Comparison of ENCODE assay signal across 11 mouse cellular contexts in genomic region chr12:71693346-71694038, GRCm38 (mm10).
DNase-seq lines count a peak whose midpoint lies in the region; ATAC-seq and TF ChIP-seq lines count a peak whose summit lies in the region.
"Had no signal": no experiment of that assay in that cellular context is flagged by ENCODE, and none has a peak within 500 bp of the region (broad histone marks: within the 10 kb centered on the region; RNA-seq: fewer than 3 reads in every experiment).

No protein-coding gene starts in this region.

- WGBS in kidney, postnatal 0 days, result 62% methylated on average over 10 of the region's 10 CpGs
- WGBS in kidney, embryonic 15.5 days, result 78% methylated on average over 10 of the region's 10 CpGs
- WGBS in forebrain, embryonic 16.5 days, result 71% methylated on average over 10 of the region's 10 CpGs
- 82% methylated on average over 10 of the region's 10 CpGs for WGBS in hindbrain, embryonic 10.5 days

- H3K36me3 ChIP-seq in kidney, postnatal 0 days (ENCODE audit: insufficient read depth, low read length), result no peaks in the 10 kb centered on the region
- no peaks in the 10 kb centered on the region for H3K36me3 ChIP-seq in kidney, embryonic 15.5 days
- H3K36me3 ChIP-seq in forebrain, embryonic 16.5 days (ENCODE audit: control insufficient read depth, insufficient read depth), result no peaks in the 10 kb centered on the region
- no peaks in the 10 kb centered on the region for H3K36me3 ChIP-seq in hindbrain, embryonic 10.5 days

- no peak overlapping the region for H3K4me3 ChIP-seq in kidney, postnatal 0 days (replicated peaks; ENCODE audit: low read depth, low read length)
- H3K4me3 ChIP-seq in kidney, embryonic 15.5 days (replicated peaks), result no peak overlapping the region
- no peak overlapping the region for H3K4me3 ChIP-seq in forebrain, embryonic 16.5 days (replicated peaks; ENCODE audit: low read length)
- no peak overlapping the region for H3K4me3 ChIP-seq in hindbrain, embryonic 10.5 days
- H3K4me3 ChIP-seq: erythroblast, embryonic 14.5 days had no signal

- no peaks in the 10 kb centered on the region for H3K9me3 ChIP-seq in kidney, postnatal 0 days (replicated peaks; ENCODE audit: low read length)
- H3K9me3 ChIP-seq in kidney, embryonic 15.5 days (replicated peaks), result no peaks in the 10 kb centered on the region
- H3K9me3 ChIP-seq in forebrain, embryonic 16.5 days (ENCODE audit: control insufficient read depth, low read length), result no peaks in the 10 kb centered on the region
- no peaks in the 10 kb centered on the region for H3K9me3 ChIP-seq in hindbrain, embryonic 10.5 days

- no peak for ATAC-seq in kidney, postnatal 0 days (replicated peaks; ENCODE audit: low FRiP score, low read depth)
- ATAC-seq in kidney, embryonic 15.5 days (replicated peaks; ENCODE audit: low FRiP score), result no peak
- no peak for ATAC-seq in forebrain, embryonic 16.5 days
- peak; percentile 72 for ATAC-seq in granulocyte monocyte progenitor cell, adult 5-6 weeks (replicated peaks; ENCODE audit: poor library complexity, severe bottlenecking)
- 0 out of 2 replicates have a peak, but pooled peaks have one; percentile 30 for ATAC-seq in megakaryocyte, adult 5-6 weeks (ENCODE audit: poor library complexity, severe bottlenecking)
- ATAC-seq: intestine, embryonic 16.5 days had no signal

- H3K4me1 ChIP-seq in kidney, postnatal 0 days (replicated peaks; ENCODE audit: insufficient read depth, low read length), result no peaks in the 10 kb centered on the region
- no peaks in the 10 kb centered on the region for H3K4me1 ChIP-seq in kidney, embryonic 15.5 days
- peaks cover 2% of the 10 kb centered on the region; the same call in 1 of the 2 replicates for H3K4me1 ChIP-seq in forebrain, embryonic 16.5 days (replicated peaks; ENCODE audit: control insufficient read depth, insufficient read depth, low read length)
- H3K4me1 ChIP-seq in hindbrain, embryonic 10.5 days (replicated peaks), result no peaks in the 10 kb centered on the region

- peak; percentile 69 for DNase-seq in kidney, postnatal 0 days (ENCODE audit: low spot score)
- DNase-seq in hindbrain, embryonic 10.5 days (ENCODE audit: low spot score), result no peak
- DNase-seq in cerebellum, postnatal 14 days, result no peak
- DNase-seq in thymus, postnatal 10 days (ENCODE audit: low spot score in 2 of 2), result no peak
- DNase-seq: thymus, postnatal 25 days had no signal

- TF ChIP-seq CTCF in kidney, postnatal 0 days (IDR thresholded peaks at IDR 0.05; ENCODE audit: low read depth), result no peak

- no peak overlapping the region for H3K4me2 ChIP-seq in kidney, postnatal 0 days (ENCODE audit: low read length)
- no peak overlapping the region for H3K4me2 ChIP-seq in kidney, embryonic 15.5 days
- no peak overlapping the region for H3K4me2 ChIP-seq in forebrain, embryonic 16.5 days (ENCODE audit: low read length)

- no peak overlapping the region for H3K9ac ChIP-seq in kidney, postnatal 0 days (ENCODE audit: low read depth, low read length)
- no peak overlapping the region for H3K9ac ChIP-seq in kidney, embryonic 15.5 days
- no peak overlapping the region for H3K9ac ChIP-seq in forebrain, embryonic 16.5 days (replicated peaks; ENCODE audit: low read depth, low read length)

- no peaks in the 10 kb centered on the region for H3K27me3 ChIP-seq in kidney, postnatal 0 days (ENCODE audit: insufficient read depth, low read length)
- no peaks in the 10 kb centered on the region for H3K27me3 ChIP-seq in kidney, embryonic 15.5 days
- H3K27me3 ChIP-seq in forebrain, embryonic 16.5 days (replicated peaks; ENCODE audit: control insufficient read depth, insufficient read depth, low read length), result no peaks in the 10 kb centered on the region
- no peaks in the 10 kb centered on the region for H3K27me3 ChIP-seq in hindbrain, embryonic 10.5 days (ENCODE audit: insufficient read depth, poor library complexity, severe bottlenecking)

- no peak overlapping the region for H3K27ac ChIP-seq in kidney, postnatal 0 days
- H3K27ac ChIP-seq in kidney, embryonic 15.5 days, result no peak overlapping the region
- H3K27ac ChIP-seq in forebrain, embryonic 16.5 days (ENCODE audit: low read length), result peak overlapping the region; percentile 55
- H3K27ac ChIP-seq in hindbrain, embryonic 10.5 days, result no peak overlapping the region

Comparison
In these comparisons a context has a peak if more than half of its experiments do, and no peak if none do; other contexts are left out.
1. ATAC-seq: peak in granulocyte monocyte progenitor cell, adult 5-6 weeks (single experiment) and megakaryocyte, adult 5-6 weeks (single experiment); none in kidney, postnatal 0 days (single experiment), kidney, embryonic 15.5 days (single experiment) and forebrain, embryonic 16.5 days (single experiment).